Mouse (Mus musculus): Measurements from ENCODE around the gene Nrip1.

DNA sequence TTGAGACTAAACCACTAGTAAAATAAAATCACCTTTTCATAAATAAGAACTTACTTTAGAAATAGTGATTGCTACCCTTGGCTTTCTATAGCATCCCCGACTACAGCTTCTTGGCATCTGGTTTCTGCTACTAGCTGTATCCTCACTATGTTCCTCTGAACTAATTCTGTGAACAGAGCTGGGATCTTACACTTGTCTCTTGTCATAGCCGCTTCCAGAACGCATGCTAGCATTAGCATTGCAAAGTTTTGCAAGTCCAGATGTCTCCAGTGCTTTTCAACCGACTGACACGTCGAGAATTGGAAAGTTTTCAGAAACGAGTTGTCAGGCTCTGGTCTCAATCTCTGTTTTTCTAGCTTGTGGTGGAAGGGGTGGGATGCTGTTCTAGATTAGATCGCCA lies 46.2 kb upstream of the Nrip1 start:
- TF ChIP-seq CTCF (IDR thresholded peaks at IDR 0.05; ENCODE audit: borderline replicate concordance, insufficient read depth, low read depth, low read length) (no peak), POLR2A (IDR thresholded peaks at IDR 0.05; ENCODE audit: borderline replicate concordance, insufficient read depth, low read length) (no peak)
